Mouse (Mus musculus): ENCODE data around the gene Gm5269.

- TF ChIP-seq CTCF (IDR thresholded peaks at IDR 0.05; ENCODE audit: low read depth, low read length) (no peak), POLR2A (IDR thresholded peaks at IDR 0.05; ENCODE audit: extremely low read depth, insufficient read depth, low read length) (no peak)
These were observed 21.5 kb downstream of the Gm5269 start for GRCm38 (mm10) chr1:45868479-45869137.

Data from liver, adult 2 months (tissue).